Mouse (Mus musculus): ENCODE data around the gene Ldb2. TPM values are rescaled to one million over a fixed set of nuclear protein-coding genes. Genes with fewer than 3 reads are reported as not detected.
A peak's percentile ranks its signal among the peaks of the same experiment; 100 is the strongest.

Gene Ldb2
- polyA plus RNA-seq, 1 experiment from 2014 or later, result 41.0 TPM

GRCm38 (mm10) chr5:44505221-44505620 is 294.3 kb downstream of the Ldb2 start:
- Histone ChIP-seq H3K27ac (ENCODE audit: low read depth, low read length) (no peak overlapping the region), H3K9me3 (ENCODE audit: control insufficient read depth, low read length) (no peaks in the 10 kb centered on the region), H3K36me3 (ENCODE audit: control insufficient read depth, insufficient read depth, low read length) (no peaks in the 10 kb centered on the region), H3K4me1 (ENCODE audit: control insufficient read depth, insufficient read depth, low read depth, low read length) (no peaks in the 10 kb centered on the region), H3K4me3 (ENCODE audit: low read length) (no peak overlapping the region), H3K27me3 (replicated peaks; ENCODE audit: control insufficient read depth, insufficient read depth, low read length) (no peaks in the 10 kb centered on the region), H3K9ac (ENCODE audit: low read depth, low read length) (no peak overlapping the region), H3K4me2 (ENCODE audit: low read length) (no peak overlapping the region)
- ATAC-seq, result no peak
- 88% methylated on average over 5 of the region's 5 CpGs for WGBS

GRCm38 (mm10) chr5:44504786-44505185 is 294.7 kb downstream of the Ldb2 start:
- Histone ChIP-seq H3K27ac (ENCODE audit: low read depth, low read length) (no peak overlapping the region), H3K9ac (ENCODE audit: low read depth, low read length) (no peak overlapping the region), H3K4me3 (ENCODE audit: low read length) (no peak overlapping the region), H3K36me3 (ENCODE audit: control insufficient read depth, insufficient read depth, low read length) (no peaks in the 10 kb centered on the region), H3K4me1 (ENCODE audit: control insufficient read depth, insufficient read depth, low read depth, low read length) (no peaks in the 10 kb centered on the region), H3K27me3 (replicated peaks; ENCODE audit: control insufficient read depth, insufficient read depth, low read length) (no peaks in the 10 kb centered on the region), H3K4me2 (ENCODE audit: low read length) (no peak overlapping the region), H3K9me3 (ENCODE audit: control insufficient read depth, low read length) (no peaks in the 10 kb centered on the region)
- no peak for ATAC-seq
- WGBS, result 71% methylated on average over 5 of the region's 5 CpGs

DNA sequence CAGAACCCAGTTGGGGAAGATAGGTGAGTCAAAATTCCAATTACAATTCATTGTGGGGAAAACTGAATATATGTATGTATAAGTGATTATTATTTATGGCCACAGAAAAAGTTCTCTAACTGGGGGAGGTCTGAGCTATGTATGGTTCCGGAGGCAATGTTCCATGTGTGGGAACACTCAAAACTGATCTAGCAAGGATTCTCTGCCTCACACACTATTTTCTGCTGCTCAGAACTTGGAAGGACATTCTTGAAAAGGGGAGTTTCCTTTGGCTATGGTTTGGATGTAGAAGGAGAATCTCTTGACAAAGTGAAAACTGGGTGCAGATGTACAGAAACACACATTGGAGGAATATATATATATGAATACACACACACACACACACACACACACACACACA is 301.3 kb downstream of the Ldb2 start:
- no peak for ATAC-seq
- 84% methylated on average over 1 of the region's 1 CpGs for WGBS
- no peaks in the 10 kb centered on the region for H3K9me3 ChIP-seq (ENCODE audit: control insufficient read depth, low read length)

GRCm38 (mm10) chr5:44496854-44497253 is 302.6 kb downstream of the Ldb2 start:
- ATAC-seq, result 0 out of 2 replicates have a peak, but pooled peaks have one; percentile 27
- 61% methylated on average over 3 of the region's 3 CpGs for WGBS
- no peak overlapping the region for H3K27ac ChIP-seq (ENCODE audit: low read depth, low read length)

More for the DNA sequence above, 301.3 kb downstream of the Ldb2 start:
- Histone ChIP-seq H3K4me1 (ENCODE audit: control insufficient read depth, insufficient read depth, low read depth, low read length) (no peaks in the 10 kb centered on the region), H3K27me3 (replicated peaks; ENCODE audit: control insufficient read depth, insufficient read depth, low read length) (no peaks in the 10 kb centered on the region), H3K9ac (ENCODE audit: low read depth, low read length) (no peak overlapping the region), H3K4me3 (ENCODE audit: low read length) (no peak overlapping the region), H3K27ac (ENCODE audit: low read depth, low read length) (no peak overlapping the region), H3K4me2 (ENCODE audit: low read length) (no peak overlapping the region), H3K36me3 (ENCODE audit: control insufficient read depth, insufficient read depth, low read length) (no peaks in the 10 kb centered on the region)

DNA sequence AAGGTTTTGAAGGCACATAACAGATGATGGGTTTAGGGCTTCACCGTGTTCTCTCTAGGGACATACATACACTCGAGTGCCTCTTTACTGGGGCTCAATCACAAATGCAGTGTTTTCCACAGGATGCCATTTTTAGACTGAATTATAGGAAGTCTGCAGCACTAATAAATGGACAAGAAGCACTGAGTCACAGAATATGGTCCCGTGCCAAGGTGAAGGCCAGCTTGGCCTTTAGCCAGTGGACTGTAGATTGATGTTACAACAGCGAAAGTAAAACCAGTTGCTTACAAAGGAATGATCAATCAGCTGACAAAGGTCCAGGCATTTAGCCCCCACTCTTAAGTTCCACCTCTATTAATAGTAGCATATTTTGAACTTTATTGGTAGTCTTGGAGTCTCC is 304.4 kb downstream of the Ldb2 start:
- Histone ChIP-seq H3K9me3 (ENCODE audit: control insufficient read depth, low read length) (no peaks in the 10 kb centered on the region), H3K4me3 (ENCODE audit: low read length) (no peak overlapping the region), H3K9ac (ENCODE audit: low read depth, low read length) (no peak overlapping the region), H3K4me1 (ENCODE audit: control insufficient read depth, insufficient read depth, low read depth, low read length) (no peaks in the 10 kb centered on the region), H3K4me2 (ENCODE audit: low read length) (no peak overlapping the region), H3K27me3 (replicated peaks; ENCODE audit: control insufficient read depth, insufficient read depth, low read length) (no peaks in the 10 kb centered on the region), H3K36me3 (ENCODE audit: control insufficient read depth, insufficient read depth, low read length) (no peaks in the 10 kb centered on the region), H3K27ac (ENCODE audit: low read depth, low read length) (no peak overlapping the region)
- ATAC-seq, result no peak
- WGBS, result 70% methylated on average over 4 of the region's 4 CpGs

More at GRCm38 (mm10) chr5:44496854-44497253, 302.6 kb downstream of the Ldb2 start:
- Histone ChIP-seq H3K4me2 (ENCODE audit: low read length) (no peak overlapping the region), H3K9me3 (ENCODE audit: control insufficient read depth, low read length) (no peaks in the 10 kb centered on the region), H3K36me3 (ENCODE audit: control insufficient read depth, insufficient read depth, low read length) (no peaks in the 10 kb centered on the region), H3K27me3 (replicated peaks; ENCODE audit: control insufficient read depth, insufficient read depth, low read length) (no peaks in the 10 kb centered on the region), H3K4me1 (ENCODE audit: control insufficient read depth, insufficient read depth, low read depth, low read length) (no peaks in the 10 kb centered on the region), H3K9ac (ENCODE audit: low read depth, low read length) (no peak overlapping the region), H3K4me3 (ENCODE audit: low read length) (no peak overlapping the region)

GRCm38 (mm10) chr5:44494133-44494532 is 305.3 kb downstream of the Ldb2 start:
- Histone ChIP-seq H3K4me2 (ENCODE audit: low read length) (no peak overlapping the region), H3K4me3 (ENCODE audit: low read length) (no peak overlapping the region), H3K36me3 (ENCODE audit: control insufficient read depth, insufficient read depth, low read length) (no peaks in the 10 kb centered on the region), H3K9ac (ENCODE audit: low read depth, low read length) (no peak overlapping the region), H3K27ac (ENCODE audit: low read depth, low read length) (no peak overlapping the region), H3K9me3 (ENCODE audit: control insufficient read depth, low read length) (no peaks in the 10 kb centered on the region), H3K27me3 (replicated peaks; ENCODE audit: control insufficient read depth, insufficient read depth, low read length) (no peaks in the 10 kb centered on the region), H3K4me1 (ENCODE audit: control insufficient read depth, insufficient read depth, low read depth, low read length) (no peaks in the 10 kb centered on the region)
- 76% methylated on average over 9 of the region's 9 CpGs for WGBS
- ATAC-seq, result no peak

GRCm38 (mm10) chr5:44491526-44491925 is 308.0 kb downstream of the Ldb2 start:
- no peak overlapping the region for H3K4me3 ChIP-seq (ENCODE audit: low read length)
- no peaks in the 10 kb centered on the region for H3K9me3 ChIP-seq (ENCODE audit: control insufficient read depth, low read length)
- H3K4me2 ChIP-seq (ENCODE audit: low read length), result no peak overlapping the region
- no peak overlapping the region for H3K27ac ChIP-seq (ENCODE audit: low read depth, low read length)
- no peak for ATAC-seq
- no peaks in the 10 kb centered on the region for H3K27me3 ChIP-seq (replicated peaks; ENCODE audit: control insufficient read depth, insufficient read depth, low read length)
- H3K9ac ChIP-seq (ENCODE audit: low read depth, low read length), result no peak overlapping the region
- H3K36me3 ChIP-seq (ENCODE audit: control insufficient read depth, insufficient read depth, low read length), result no peaks in the 10 kb centered on the region
- 89% methylated on average over 1 of the region's 1 CpGs for WGBS
- H3K4me1 ChIP-seq (ENCODE audit: control insufficient read depth, insufficient read depth, low read depth, low read length), result no peaks in the 10 kb centered on the region

- Histone ChIP-seq H3K9ac (ENCODE audit: low read depth, low read length) (no peak overlapping the region), H3K36me3 (ENCODE audit: control insufficient read depth, insufficient read depth, low read length) (no peaks in the 10 kb centered on the region), H3K4me3 (ENCODE audit: low read length) (no peak overlapping the region), H3K4me2 (ENCODE audit: low read length) (no peak overlapping the region), H3K9me3 (ENCODE audit: control insufficient read depth, low read length) (no peaks in the 10 kb centered on the region), H3K4me1 (ENCODE audit: control insufficient read depth, insufficient read depth, low read depth, low read length) (no peaks in the 10 kb centered on the region), H3K27ac (ENCODE audit: low read depth, low read length) (no peak overlapping the region), H3K27me3 (replicated peaks; ENCODE audit: control insufficient read depth, insufficient read depth, low read length) (no peaks in the 10 kb centered on the region)
- WGBS, result 94% methylated on average over 6 of the region's 6 CpGs
- no peak for ATAC-seq
Observed at GRCm38 (mm10) chr5:44490462-44490861, 309.0 kb downstream of the Ldb2 start.

GRCm38 (mm10) chr5:44483426-44484106 is 315.9 kb downstream of the Ldb2 start:
- H3K4me1 ChIP-seq (ENCODE audit: control insufficient read depth, insufficient read depth, low read depth, low read length), result no peaks in the 10 kb centered on the region
- no peaks in the 10 kb centered on the region for H3K36me3 ChIP-seq (ENCODE audit: control insufficient read depth, insufficient read depth, low read length)
- 64% methylated on average over 11 of the region's 11 CpGs for WGBS
- H3K27me3 ChIP-seq (replicated peaks; ENCODE audit: control insufficient read depth, insufficient read depth, low read length), result no peaks in the 10 kb centered on the region
- no peak overlapping the region for H3K27ac ChIP-seq (ENCODE audit: low read depth, low read length)
- ATAC-seq, result peak; percentile 89
- no peak overlapping the region for H3K9ac ChIP-seq (ENCODE audit: low read depth, low read length)
- H3K9me3 ChIP-seq (ENCODE audit: control insufficient read depth, low read length), result no peaks in the 10 kb centered on the region
- H3K4me3 ChIP-seq (ENCODE audit: low read length), result no peak overlapping the region
- 0 out of 2 replicates have a peak overlapping the region, but pooled peaks have one; percentile 27 for H3K4me2 ChIP-seq (ENCODE audit: low read length)

Data from hindbrain, embryonic 16.5 days (tissue).